Mouse (Mus musculus) ES-E14 (cell line): ENCODE measurements around the gene Hvcn1.

Experiments used
- MAFK ChIP-seq: IDR thresholded peaks from 2 replicates; pipeline ENCODE4 v1.6.1; 2014; ENCODE audit warnings: mild to moderate bottlenecking, low read depth, low read length, inconsistent platforms; ENCODE audit not compliant: insufficient read depth
- ZNF384 ChIP-seq: IDR thresholded peaks from 2 replicates; pipeline ENCODE4 v1.6.1; 2012; ENCODE audit warnings: low read depth, low read length, inconsistent platforms

GRCm38 (mm10) chr5:122240521-122240920, 33.9 kb downstream of the Hvcn1 start:
- TF ChIP-seq ZNF384 (no peak), MAFK (no peak)
